In genomic region chr4:34882818-34883217, GRCm38 (mm10) we compare ENCODE assay signal across 8 mouse cellular contexts. TPM values are rescaled to one million over a fixed set of nuclear protein-coding genes. Genes with fewer than 3 reads are reported as not detected.
DNase-seq lines count a peak whose midpoint lies in the region; ATAC-seq and TF ChIP-seq lines count a peak whose summit lies in the region.

Gene Zfp292 (minus strand): TSS chr4:34882960.

- peak within 1 kb of the TSS; percentile 81 for H3ac ChIP-seq in myocyte (ENCODE audit: control insufficient read depth, insufficient read length)

- under 1% methylated on average over 44 of the region's 44 CpGs for WGBS in heart, embryonic 12.5 days
- WGBS in kidney, postnatal 0 days: under 1% methylated on average over 44 of the region's 44 CpGs
- under 1% methylated on average over 42 of the region's 44 CpGs for WGBS in liver, embryonic 11.5 days

- peak; percentile 79 for ATAC-seq in CD4-positive, CD25-positive, alpha-beta regulatory T cell, adult 4 months
- ATAC-seq in erythroid progenitor cell, adult 5-6 weeks (replicated peaks; ENCODE audit: low FRiP score, poor library complexity, severe bottlenecking): peak; percentile 90
- ATAC-seq in heart, embryonic 12.5 days (ENCODE audit: insufficient number of reproducible peaks, low FRiP score): peak; percentile 94
- ATAC-seq in kidney, postnatal 0 days (replicated peaks; ENCODE audit: low FRiP score, low read depth): peak; percentile 95
- ATAC-seq in liver, embryonic 11.5 days (replicated peaks; ENCODE audit: low FRiP score): peak; percentile 88

- peaks cover 3% of the 10 kb centered on the region for H3K4me1 ChIP-seq in brown adipose tissue, adult 24 weeks (ENCODE audit: control insufficient read depth, insufficient read depth, insufficient read length, low read length)
- peaks cover 23% of the 10 kb centered on the region for H3K4me1 ChIP-seq in heart, embryonic 12.5 days (replicated peaks)
- peaks cover 6% of the 10 kb centered on the region; the same call in 1 of the 2 replicates for H3K4me1 ChIP-seq in kidney, postnatal 0 days (replicated peaks; ENCODE audit: insufficient read depth, low read length)
- peaks cover 23% of the 10 kb centered on the region; the same call in 1 of the 2 replicates for H3K4me1 ChIP-seq in liver, embryonic 11.5 days (replicated peaks; ENCODE audit: control insufficient read depth, insufficient read depth, low read length)

- peak within 1 kb of the TSS; percentile 98 for H3K9ac ChIP-seq in heart, embryonic 12.5 days
- peak within 1 kb of the TSS; percentile 98 for H3K9ac ChIP-seq in kidney, postnatal 0 days (ENCODE audit: low read depth, low read length)
- H3K9ac ChIP-seq in liver, embryonic 11.5 days (ENCODE audit: low read depth, low read length): peak within 1 kb of the TSS; percentile 89

- peak; percentile 93 for TF ChIP-seq POLR2A in myocyte (IDR thresholded peaks at IDR 0.05; ENCODE audit: insufficient read length, low read depth)

- H3K4me3 ChIP-seq in brown adipose tissue, adult 24 weeks (ENCODE audit: insufficient read depth, low read depth, low read length): peak within 1 kb of the TSS; percentile 93
- H3K4me3 ChIP-seq in heart, embryonic 12.5 days: peak within 1 kb of the TSS; percentile 83
- peak within 1 kb of the TSS; percentile 92 for H3K4me3 ChIP-seq in kidney, postnatal 0 days (replicated peaks; ENCODE audit: low read depth, low read length)
- H3K4me3 ChIP-seq in liver, embryonic 11.5 days (ENCODE audit: low read depth, low read length): peak within 1 kb of the TSS; percentile 77
- peak within 1 kb of the TSS; percentile 44 for H3K4me3 ChIP-seq in myocyte

- H3K79me2 ChIP-seq in myocyte (ENCODE audit: control insufficient read depth, insufficient read depth): peaks cover 54% of the 10 kb centered on the region

- peak within 1 kb of the TSS; percentile 78 for H3K4me2 ChIP-seq in heart, embryonic 12.5 days
- H3K4me2 ChIP-seq in kidney, postnatal 0 days (ENCODE audit: low read length): peak within 1 kb of the TSS; percentile 68
- peak within 1 kb of the TSS; percentile 89 for H3K4me2 ChIP-seq in liver, embryonic 11.5 days
- peak within 1 kb of the TSS; percentile 100 for H3K4me2 ChIP-seq in myocyte (ENCODE audit: low read depth)

- H3K9me3 ChIP-seq in heart, embryonic 12.5 days (replicated peaks): no peaks in the 10 kb centered on the region; the same call in 1 of the 2 replicates
- no peaks in the 10 kb centered on the region for H3K9me3 ChIP-seq in kidney, postnatal 0 days (replicated peaks; ENCODE audit: low read length)
- H3K9me3 ChIP-seq in liver, embryonic 11.5 days (ENCODE audit: control insufficient read depth, low read length): no peaks in the 10 kb centered on the region

- peak within 1 kb of the TSS; percentile 82 for H3K27ac ChIP-seq in brown adipose tissue, adult 24 weeks (replicated peaks; ENCODE audit: low read depth, low read length)
- H3K27ac ChIP-seq in heart, embryonic 12.5 days (ENCODE audit: poor library complexity, severe bottlenecking): peak within 1 kb of the TSS; percentile 99
- H3K27ac ChIP-seq in kidney, postnatal 0 days: peak within 1 kb of the TSS; percentile 98
- peak within 1 kb of the TSS; percentile 96 for H3K27ac ChIP-seq in liver, embryonic 11.5 days (ENCODE audit: low read depth, low read length)

- peak; percentile 93 for DNase-seq in kidney, postnatal 0 days (ENCODE audit: low spot score)
- peak; percentile 90 for DNase-seq in liver, embryonic 11.5 days (ENCODE audit: low spot score)
- peak; percentile 91 to 94 for DNase-seq in spleen, postnatal 4 days (ENCODE audit: low spot score in 2 of 2)

- peaks cover 6% of the 10 kb centered on the region; the same call in 1 of the 2 replicates for H3K36me3 ChIP-seq in heart, embryonic 12.5 days
- no peaks in the 10 kb centered on the region for H3K36me3 ChIP-seq in kidney, postnatal 0 days (ENCODE audit: insufficient read depth, low read length)
- no peaks in the 10 kb centered on the region for H3K36me3 ChIP-seq in liver, embryonic 11.5 days (ENCODE audit: control insufficient read depth, insufficient read depth, low read length)
- no peaks in the 10 kb centered on the region for H3K36me3 ChIP-seq in myocyte (ENCODE audit: control insufficient read depth, insufficient read depth)

- TF ChIP-seq CTCF in kidney, postnatal 0 days (IDR thresholded peaks at IDR 0.05; ENCODE audit: low read depth): no peak

- no peaks in the 10 kb centered on the region for H3K27me3 ChIP-seq in heart, embryonic 12.5 days (replicated peaks)
- no peaks in the 10 kb centered on the region for H3K27me3 ChIP-seq in kidney, postnatal 0 days (ENCODE audit: insufficient read depth, low read length)
- H3K27me3 ChIP-seq in liver, embryonic 11.5 days (replicated peaks; ENCODE audit: control insufficient read depth, insufficient read depth, low read length): no peaks in the 10 kb centered on the region
- no peaks in the 10 kb centered on the region for H3K27me3 ChIP-seq in myocyte (ENCODE audit: control insufficient read depth, insufficient read depth, insufficient read length)

TF ChIP-seq in myocyte, 11 proteins besides CTCF, POLR2A, EP300 and RAD21:
- TF ChIP-seq MAX (IDR thresholded peaks at IDR 0.05; ENCODE audit: low read depth): no peak
- peak in 2 of 3 experiments; percentile 56 to 66 for TF ChIP-seq MYOG (IDR thresholded peaks at IDR 0.05; ENCODE audit: control insufficient read depth in 1 of 3, insufficient read depth in 1 of 3, insufficient read length in 2 of 3, low read depth in 2 of 3)
- peak; percentile 98 for TF ChIP-seq USF1 (IDR thresholded peaks at IDR 0.05; ENCODE audit: low read depth)
- TF ChIP-seq MYOD1 (IDR thresholded peaks at IDR 0.05; ENCODE audit: control insufficient read depth in 1 of 3, insufficient read length in 2 of 3, low read depth in 2 of 3): peak in 1 of 3 experiments; percentile 47
- peak; percentile 47 for TF ChIP-seq REST (IDR thresholded peaks at IDR 0.05; ENCODE audit: insufficient read depth, insufficient read length)
- TF ChIP-seq POLR2AphosphoS2 (IDR thresholded peaks at IDR 0.05; ENCODE audit: insufficient read length, low read depth): peak; percentile 80

RNA-seq across cellular contexts. Expression of gene Zfp292, which starts in this region (rescaled TPM):
- 10 to 100 TPM; 22.0 to 28.5 TPM for polyA plus RNA-seq in CD4-positive, CD25-positive, alpha-beta regulatory T cell, adult 4 months (2017; shearing (Covaris generic))
- 3.6 and 5.7 TPM in 2 replicates for polyA plus RNA-seq in brown adipose tissue, adult 24 weeks (2012; ENCODE audit: insufficient read depth, insufficient read length, missing spikeins)
- 17.3 and 20.5 TPM in 2 replicates for total RNA-seq in erythroid progenitor cell, adult 5-6 weeks (2015; ENCODE audit: low replicate concordance)
- total RNA-seq in erythroid progenitor cell, adult 5-6 weeks (2017; ENCODE audit: low replicate concordance): 22.9 and 23.9 TPM in 2 replicates
- 18.6 and 19.8 TPM in 2 replicates for polyA plus RNA-seq in heart, embryonic 12.5 days (2016; fragmentation: Nextera tagmentation; extraction: Ambion mirVana)
- polyA plus RNA-seq in kidney, postnatal 0 days (2015; fragmentation: Nextera tagmentation; extraction: Ambion mirVana): 12.4 and 13.2 TPM in 2 replicates
- 16.2 and 16.8 TPM in 2 replicates for polyA plus RNA-seq in liver, embryonic 11.5 days (2014; fragmentation: Nextera tagmentation; extraction: Ambion mirVana)
- polyA plus RNA-seq in myocyte (2012; fragmentation: generic; extraction: Trizol): 1.8 TPM

Comparison
In these comparisons a context has a peak if more than half of its experiments do, and no peak if none do; other contexts are left out.
1. Peak in every context shown above with its lines: DNase-seq, ATAC-seq, H3K4me3 ChIP-seq and H3K27ac ChIP-seq.